Mouse (Mus musculus) left cerebral cortex, postnatal 4 days (tissue): ENCODE results near the gene Hmgcl. TPM values are rescaled to one million over a fixed set of nuclear protein-coding genes. Genes with fewer than 3 reads are reported as not detected.
"Not testable (repeated sequence)": the region's sequence is repeated elsewhere in the genome, so short reads cannot be mapped to it uniquely, and the experiment has no call there.

Experiments
- DNase-seq: peaks from one replicate; pipeline ENCODE4 v3.0.0-alpha.2; 2022
- intact Hi-C: fragments of 180-260 bp; cut with DNase I; formaldehyde crosslinking; loops from one replicate; pipeline ENCODE4 v1.15.1; 2025
- total RNA-seq, 2 experiments: library from RNA; stranded (reverse); gene quantifications; 2 replicates each; pipeline ENCODE4 v1.2.3; 2021

Gene Hmgcl
- total RNA-seq, 2 experiments from 2014 or later = 30.2 to 33.9 TPM

- intact Hi-C loops = no loop called here
- DNase-seq = no peak
Measured at GRCm38 (mm10) chr4:135926195-135926808, 19.9 kb upstream of the Hmgcl start.

GRCm38 (mm10) chr4:135926861-135927260 is 19.4 kb upstream of the Hmgcl start:
- intact Hi-C loops = no loop called here

GRCm38 (mm10) chr4:135928376-135928775 is 17.9 kb upstream of the Hmgcl start:
- intact Hi-C loops = no loop called here
- no peak for DNase-seq

More at GRCm38 (mm10) chr4:135926861-135927260, 19.4 kb upstream of the Hmgcl start:
- no peak for DNase-seq

DNA sequence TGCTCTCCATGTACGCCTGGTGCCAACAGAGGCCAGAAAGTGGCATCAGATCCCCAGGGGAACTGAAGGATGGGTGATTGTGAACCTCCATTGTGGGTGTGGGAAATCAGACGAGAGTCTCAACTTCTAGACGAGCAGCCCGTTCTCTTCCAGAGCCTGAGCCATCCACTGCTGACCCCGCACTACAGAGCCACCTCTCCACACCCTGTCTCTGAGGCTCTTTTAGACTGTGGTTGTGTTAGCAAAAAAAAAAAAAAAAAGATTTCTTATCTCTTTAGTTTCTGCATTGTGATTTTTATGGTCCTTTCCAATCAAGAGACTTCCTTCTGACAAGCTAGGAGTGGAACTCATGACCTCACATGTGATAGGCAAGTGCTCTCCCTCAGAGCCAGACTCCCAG is 16.8 kb upstream of the Hmgcl start:
- intact Hi-C loops = no loop called here
- no peak for DNase-seq

DNA sequence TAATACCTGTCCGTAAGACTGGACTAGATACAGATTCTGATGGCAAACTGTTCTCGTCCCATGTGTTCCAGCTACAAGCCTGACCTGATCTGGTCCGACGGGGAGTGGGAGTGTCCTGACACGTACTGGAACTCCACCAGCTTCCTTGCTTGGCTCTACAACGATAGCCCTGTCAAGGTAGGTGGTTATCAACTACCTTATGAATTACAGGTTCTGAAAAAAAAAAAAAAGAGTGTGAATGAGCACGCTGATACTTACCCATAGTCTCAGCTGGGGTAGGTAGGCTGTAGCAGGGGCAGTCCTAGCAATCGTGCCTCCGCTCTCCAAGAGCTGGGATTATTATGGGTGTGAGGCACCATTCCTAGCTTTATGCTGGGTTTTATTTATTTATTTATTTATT is 16.4 kb upstream of the Hmgcl start:
- intact Hi-C loops = no loop called here
- no peak for DNase-seq

DNA sequence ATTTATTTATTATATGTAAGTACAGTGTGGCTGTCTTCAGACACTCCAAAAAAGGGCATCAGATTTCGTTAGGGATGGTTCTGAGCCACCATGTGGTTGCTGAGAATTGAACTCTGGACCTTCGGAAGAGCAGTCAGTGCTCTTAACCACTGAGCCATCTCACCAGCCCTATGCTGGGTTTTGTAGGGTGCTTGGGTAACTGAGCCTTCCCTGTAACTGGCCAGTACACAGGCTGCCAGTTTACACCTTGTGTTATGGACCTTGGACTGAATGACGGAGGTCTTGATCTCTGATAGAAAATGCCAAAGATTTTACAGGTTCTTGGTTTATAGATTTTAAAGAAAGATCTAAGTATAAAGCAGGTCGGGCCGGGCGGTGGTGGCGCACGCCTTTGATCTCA is 16.0 kb upstream of the Hmgcl start:
- intact Hi-C loops = no loop called here
- DNase-seq = no peak

DNA sequence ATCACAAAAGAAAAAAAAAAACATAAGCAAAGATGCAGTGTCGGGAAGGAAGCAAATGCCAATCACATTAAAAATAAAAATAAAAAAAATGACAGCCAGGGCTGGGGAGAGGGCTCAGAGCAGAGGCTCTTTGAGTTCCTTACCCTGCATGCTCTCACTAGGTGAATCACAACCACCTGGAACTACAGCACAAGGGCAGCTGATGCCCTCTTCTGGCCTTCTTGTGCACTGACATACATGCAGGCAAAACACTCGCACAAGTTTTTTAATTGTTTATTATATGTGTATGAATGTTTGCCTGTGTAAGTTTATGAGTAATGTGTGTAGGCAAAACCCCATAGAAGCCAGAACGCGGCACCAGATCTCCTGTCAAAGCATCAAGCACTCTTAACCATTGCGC is 14.4 kb upstream of the Hmgcl start:
- intact Hi-C loops = no loop called here

GRCm38 (mm10) chr4:135934708-135935500 is 11.3 kb upstream of the Hmgcl start:
- intact Hi-C loops = no loop called here
- no peak for DNase-seq

More for the DNA sequence above, 14.4 kb upstream of the Hmgcl start:
- no peak for DNase-seq

- intact Hi-C loops = no loop called here
- DNase-seq = no peak
Measured at GRCm38 (mm10) chr4:135935502-135935901, 10.7 kb upstream of the Hmgcl start.

- intact Hi-C loops = no loop called here
Measured at GRCm38 (mm10) chr4:135938858-135939257, 7.4 kb upstream of the Hmgcl start.

GRCm38 (mm10) chr4:135941026-135941425 is 5.2 kb upstream of the Hmgcl start:
- DNase-seq, intact Hi-C loops: not testable (repeated sequence)

More at GRCm38 (mm10) chr4:135938858-135939257, 7.4 kb upstream of the Hmgcl start:
- DNase-seq = no peak

GRCm38 (mm10) chr4:135942193-135942592 is 4.1 kb upstream of the Hmgcl start:
- DNase-seq = no peak
- intact Hi-C loops = no loop called here

DNA sequence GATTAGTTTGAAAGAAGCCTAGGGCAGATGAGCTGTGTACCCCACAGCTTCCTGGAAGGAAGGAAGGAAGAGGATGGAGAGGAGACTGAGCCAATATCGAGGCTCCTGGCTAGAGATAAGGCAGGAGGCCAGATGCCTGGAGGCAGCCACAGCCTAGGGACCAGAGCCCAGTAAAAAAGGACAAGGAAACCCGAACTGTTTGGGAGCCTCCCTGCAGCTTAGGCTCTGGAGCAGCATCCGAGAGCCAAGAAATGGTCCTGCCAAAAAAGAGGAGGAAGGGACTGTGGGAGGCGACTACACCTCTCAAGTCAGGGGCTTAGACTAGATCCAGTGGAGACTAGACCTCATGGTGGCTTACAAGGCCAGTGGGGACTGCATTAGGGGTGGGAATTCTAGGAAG is 2.9 kb upstream of the Hmgcl start:
- intact Hi-C loops = no loop called here
- no peak for DNase-seq

- intact Hi-C loops = no loop called here
- DNase-seq = no peak
Measured at GRCm38 (mm10) chr4:135945706-135946105, 542 bp upstream of the Hmgcl start.

GRCm38 (mm10) chr4:135946659-135947301 is 532 bp downstream of the Hmgcl start:
- DNase-seq = no peak
- intact Hi-C loops = no loop called here

GRCm38 (mm10) chr4:135948142-135948541 is 1.9 kb downstream of the Hmgcl start:
- intact Hi-C loops = no loop called here
- no peak for DNase-seq

DNA sequence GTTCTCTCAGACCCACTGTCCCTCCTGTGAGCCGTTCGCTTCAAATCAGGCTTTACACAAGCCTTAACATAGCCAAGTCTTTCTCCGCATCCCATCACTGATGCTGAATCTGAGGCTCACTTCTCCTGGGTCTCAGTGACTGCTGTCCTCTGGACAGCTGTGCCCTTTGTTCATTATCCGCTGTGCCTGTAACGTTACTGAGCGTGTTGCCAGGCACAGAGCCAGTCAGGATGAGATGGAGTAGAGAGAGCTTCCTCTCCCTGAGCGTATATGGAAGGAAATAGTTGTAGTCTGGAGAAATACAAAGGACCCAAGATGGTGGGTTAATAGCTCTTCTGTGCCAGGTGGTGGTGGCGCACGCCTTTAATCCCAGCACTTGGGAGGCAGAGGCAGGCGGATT is 3.2 kb downstream of the Hmgcl start:
- intact Hi-C loops = no loop called here
- no peak for DNase-seq

GRCm38 (mm10) chr4:135949911-135950310 is 3.7 kb downstream of the Hmgcl start:
- no peak for DNase-seq
- intact Hi-C loops = no loop called here

DNA sequence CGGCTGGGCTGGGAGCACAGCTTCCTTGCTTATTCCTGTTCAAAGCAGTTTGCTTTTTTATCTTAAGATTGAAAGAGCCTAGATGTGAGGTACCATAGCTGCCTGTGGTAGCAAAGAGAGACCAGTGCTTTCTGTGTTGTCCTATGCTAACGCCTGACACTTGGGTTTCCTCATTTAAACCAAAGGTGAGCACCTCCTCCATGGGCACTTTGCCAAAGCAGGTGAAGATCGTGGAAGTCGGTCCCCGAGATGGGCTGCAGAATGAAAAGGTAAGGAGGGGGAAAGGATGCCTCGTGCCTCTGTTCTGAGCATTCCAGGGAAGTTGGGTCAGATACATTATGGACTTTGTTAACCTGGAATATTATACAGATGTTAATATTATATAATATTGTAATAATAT is 4.1 kb downstream of the Hmgcl start:
- DNase-seq = no peak
- intact Hi-C loops = no loop called here

GRCm38 (mm10) chr4:135951505-135951904 is 5.3 kb downstream of the Hmgcl start:
- no peak for DNase-seq
- intact Hi-C loops = no loop called here

DNA sequence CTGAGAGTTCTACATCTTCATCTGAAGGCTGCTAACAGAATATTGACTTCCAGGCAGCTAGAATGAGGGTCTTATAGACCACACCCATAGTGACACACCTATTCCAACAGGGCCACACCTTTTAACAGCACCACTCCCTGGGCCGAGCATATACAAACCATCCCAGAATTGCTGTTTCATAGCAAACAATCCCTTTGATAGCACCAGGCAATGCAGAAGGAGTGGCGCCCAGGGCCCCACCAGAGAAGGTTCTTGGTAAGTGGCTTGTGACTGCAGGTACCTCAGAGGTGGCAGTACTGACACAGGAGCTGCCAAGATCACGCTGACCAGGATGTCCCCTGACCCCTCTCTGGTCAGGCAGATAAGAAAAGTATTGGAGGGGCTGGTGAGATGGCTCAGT is 6.9 kb downstream of the Hmgcl start:
- DNase-seq = no peak
- intact Hi-C loops = no loop called here

GRCm38 (mm10) chr4:135954241-135954640 is 8.0 kb downstream of the Hmgcl start:
- DNase-seq = peak; percentile 78
- intact Hi-C loops = no loop called here
